Mouse (Mus musculus) liver, postnatal 0 days (tissue): ENCODE measurements around the gene Lpcat1.
A peak's percentile ranks its signal among the peaks of the same experiment; 100 is the strongest.

Source experiments
- CTCF ChIP-seq: sonication (generic); IDR thresholded peaks from 2 replicates; pipeline ENCODE4 v1.5.1; 2016; ENCODE audit warnings: antibody characterized with exemption, low read depth
- EP300 ChIP-seq: IDR thresholded peaks from 2 replicates; pipeline ENCODE4 v1.6.1; 2016; ENCODE audit warnings: antibody characterized with exemption, low read depth, mild to moderate bottlenecking

DNA sequence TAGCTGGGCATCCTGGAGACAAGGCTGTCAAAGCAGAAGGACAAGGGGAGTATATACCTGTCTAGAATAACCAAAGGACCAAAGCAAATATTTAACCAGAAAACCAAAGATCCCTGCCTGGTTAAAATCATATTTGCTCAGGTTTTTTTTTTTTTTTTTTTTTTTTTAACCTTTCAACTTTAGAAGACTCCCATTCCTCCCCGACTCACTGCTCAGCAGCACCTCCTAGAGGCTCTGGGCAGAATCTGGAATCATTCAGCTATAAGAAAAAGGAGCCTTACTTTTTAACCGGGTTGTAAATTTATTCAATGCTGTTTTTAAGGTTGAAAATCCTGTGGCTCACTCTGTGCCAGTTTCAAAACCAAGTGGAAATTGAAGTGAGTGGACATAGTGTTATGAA, 35.7 kb downstream of the Lpcat1 start:
- TF ChIP-seq CTCF: peak; percentile 61
- TF ChIP-seq EP300: no peak
